Mouse (Mus musculus): ENCODE results near the gene Plbd1.

DNA sequence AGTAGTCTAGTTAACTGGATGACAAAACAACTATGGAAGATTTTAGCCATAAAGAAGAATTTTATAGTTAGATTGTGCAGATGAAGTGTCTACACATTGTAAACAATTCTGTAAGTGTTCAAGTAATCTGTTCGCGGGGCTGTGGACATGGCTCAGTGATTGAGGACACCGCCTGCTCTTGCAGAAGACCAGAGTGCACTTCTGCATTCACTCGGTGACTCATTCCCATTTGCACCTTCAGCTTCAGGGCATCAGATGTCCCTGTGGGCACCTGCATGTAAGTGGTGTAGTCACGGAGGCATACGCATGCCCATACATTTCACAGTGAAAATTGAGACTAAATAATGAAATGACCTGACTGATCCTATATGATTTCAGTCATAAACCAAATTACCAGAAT lies 46.9 kb upstream of the Plbd1 start:
- TF ChIP-seq CTCF (conservative IDR thresholded peaks at IDR 0.05; ENCODE audit: insufficient read depth, insufficient read length, low read depth, low read length), result no peak
- no peak for TF ChIP-seq POLR2A (IDR thresholded peaks at IDR 0.05; ENCODE audit: low read depth, low read length)

All from kidney, adult 2 months (tissue).